Comparison of ENCODE assay signal across 41 mouse cellular contexts in the genomic region with DNA sequence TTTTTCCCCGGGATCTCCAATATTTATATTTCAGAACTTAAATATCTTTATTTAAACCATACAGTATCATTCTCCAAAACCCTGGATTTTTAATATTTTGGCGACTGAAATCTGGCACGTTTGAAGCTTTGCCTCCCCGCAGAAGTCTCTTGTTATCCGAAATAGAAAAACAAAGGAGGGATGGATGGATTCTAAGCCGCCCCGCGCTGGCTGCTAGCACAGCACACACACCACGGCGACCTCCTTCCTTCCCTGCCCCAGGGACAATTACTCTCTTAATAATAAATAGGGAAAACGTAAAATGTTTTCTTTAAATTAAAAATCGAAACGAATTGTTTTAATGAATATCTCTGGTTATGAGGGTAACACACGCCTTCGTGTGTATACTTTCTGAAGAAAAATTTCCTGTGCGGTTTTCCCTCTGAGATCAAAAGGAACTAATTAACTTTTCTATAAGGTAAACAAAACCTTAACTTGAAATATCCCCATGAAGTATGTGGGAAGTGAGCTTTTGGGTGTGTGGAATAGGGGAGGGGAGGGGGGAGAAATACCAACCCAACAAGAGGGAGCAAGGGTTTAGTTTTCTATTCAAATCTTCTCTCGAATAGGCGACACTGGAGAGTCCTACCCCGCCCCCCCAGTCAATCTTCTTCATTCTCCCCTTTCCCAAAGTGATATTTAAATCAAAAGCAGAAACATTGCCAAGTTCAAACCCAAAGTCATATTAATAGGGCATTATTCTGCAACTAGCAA. TPM values are rescaled to one million over a fixed set of nuclear protein-coding genes. Genes with fewer than 3 reads are reported as not detected.
A peak's percentile ranks its signal among the peaks of the same experiment; 100 is the strongest.
DNase-seq lines count a peak whose midpoint lies in the region; ATAC-seq lines count a peak whose summit lies in the region.
"Had no signal": no experiment of that assay in that cellular context is flagged by ENCODE, and none has a peak within 500 bp of the region (broad histone marks: within the 10 kb centered on the region; RNA-seq: fewer than 3 reads in every experiment).

No protein-coding gene starts in this region.

- H3K27ac ChIP-seq in midbrain, embryonic 11.5 days (ENCODE audit: low read depth, low read length): no peak overlapping the region
- no peak overlapping the region for H3K27ac ChIP-seq in midbrain, embryonic 15.5 days
- peak overlapping the region; percentile 74 for H3K27ac ChIP-seq in embryonic facial prominence, embryonic 14.5 days (replicated peaks; ENCODE audit: low read depth, low read length)
- H3K27ac ChIP-seq: forebrain, embryonic 15.5 days; intestine, embryonic 15.5 days; kidney, postnatal 0 days; liver, embryonic 14.5 days; midbrain, embryonic 12.5 days; stomach, postnatal 0 days had no signal

- DNase-seq in embryo, embryonic 11 days: peak; percentile 45
- DNase-seq in embryo, embryonic 9.5 days (ENCODE audit: extremely low spot score): no peak
- peak; percentile 92 for DNase-seq in midbrain, embryonic 11.5 days (ENCODE audit: low spot score, missing footprints)
- no peak for DNase-seq in embryonic facial prominence, embryonic 14.5 days (ENCODE audit: low spot score)
- no peak for DNase-seq in urinary bladder, adult 2 months (ENCODE audit: low spot score)
- no peak for DNase-seq in frontal cortex, adult 2 months (ENCODE audit: extremely low spot score in 1 of 2, low spot score in 1 of 2)
- DNase-seq in heart, postnatal 25 days (ENCODE audit: low spot score): no peak
- DNase-seq: cerebellum, adult 11 months; kidney, adult 2 months; liver; lung, adult 2 months; lung, postnatal 14 days; right cerebral cortex, adult 18-20 months; spleen, adult 18-20 months; thymus, adult 18-20 months; thymus, postnatal 25 days had no signal

- ATAC-seq in midbrain, embryonic 11.5 days (ENCODE audit: low FRiP score): no peak
- no peak for ATAC-seq in midbrain, embryonic 15.5 days (replicated peaks)
- no peak for ATAC-seq in embryonic facial prominence, embryonic 14.5 days (ENCODE audit: low read depth)
- ATAC-seq: forebrain, embryonic 15.5 days; intestine, embryonic 15.5 days; Patski had no signal

- H3K9me3 ChIP-seq in midbrain, embryonic 11.5 days (ENCODE audit: control insufficient read depth, low read length): no peaks in the 10 kb centered on the region
- no peaks in the 10 kb centered on the region for H3K9me3 ChIP-seq in midbrain, embryonic 15.5 days
- H3K9me3 ChIP-seq in embryonic facial prominence, embryonic 14.5 days (ENCODE audit: control insufficient read depth, low read length): no peaks in the 10 kb centered on the region
- H3K9me3 ChIP-seq: forebrain, embryonic 15.5 days; G1E; intestine, embryonic 15.5 days; midbrain, embryonic 12.5 days had no signal

- intact Hi-C loops in heart, postnatal 25 days (cut with DNase I): no loop called here

- 0 out of 2 replicates have a peak, but pooled peaks cover 4% of the 10 kb centered on the region for H3K27me3 ChIP-seq in midbrain, embryonic 11.5 days (ENCODE audit: control insufficient read depth, insufficient read depth, low read length)
- peaks cover 9% of the 10 kb centered on the region; the same call in 1 of the 2 replicates for H3K27me3 ChIP-seq in midbrain, embryonic 15.5 days (replicated peaks)
- no peaks in the 10 kb centered on the region for H3K27me3 ChIP-seq in embryonic facial prominence, embryonic 14.5 days (replicated peaks; ENCODE audit: control insufficient read depth, insufficient read depth, low read length)

- no peak overlapping the region for H3K4me3 ChIP-seq in midbrain, embryonic 11.5 days (ENCODE audit: low read depth, low read length)
- H3K4me3 ChIP-seq in midbrain, embryonic 15.5 days: no peak overlapping the region
- H3K4me3 ChIP-seq in embryonic facial prominence, embryonic 14.5 days (ENCODE audit: low read depth, low read length): no peak overlapping the region
- H3K4me3 ChIP-seq: forebrain, embryonic 15.5 days; intestine, embryonic 15.5 days; midbrain, embryonic 12.5 days had no signal

- H3K36me3 ChIP-seq in midbrain, embryonic 11.5 days (ENCODE audit: control insufficient read depth, insufficient read depth, low read length): no peaks in the 10 kb centered on the region
- H3K36me3 ChIP-seq in midbrain, embryonic 15.5 days (replicated peaks): no peaks in the 10 kb centered on the region
- H3K36me3 ChIP-seq in embryonic facial prominence, embryonic 14.5 days (ENCODE audit: control insufficient read depth, insufficient read depth, low read length): no peaks in the 10 kb centered on the region
- H3K36me3 ChIP-seq: forebrain, embryonic 15.5 days; G1E; intestine, embryonic 15.5 days; midbrain, embryonic 12.5 days had no signal

- H3K4me2 ChIP-seq in midbrain, embryonic 11.5 days: no peak overlapping the region
- H3K4me2 ChIP-seq in midbrain, embryonic 15.5 days: no peak overlapping the region
- peak overlapping the region; percentile 46 for H3K4me2 ChIP-seq in embryonic facial prominence, embryonic 14.5 days (ENCODE audit: low read depth, low read length)
- H3K4me2 ChIP-seq: forebrain, embryonic 15.5 days; intestine, embryonic 15.5 days; midbrain, embryonic 12.5 days had no signal

- peaks cover 9% of the 10 kb centered on the region for H3K4me1 ChIP-seq in midbrain, embryonic 11.5 days (ENCODE audit: control insufficient read depth, insufficient read depth, low read length)
- 0 out of 2 replicates have a peak, but pooled peaks cover 4% of the 10 kb centered on the region for H3K4me1 ChIP-seq in midbrain, embryonic 15.5 days
- peaks cover 18% of the 10 kb centered on the region; the same call in 1 of the 2 replicates for H3K4me1 ChIP-seq in embryonic facial prominence, embryonic 14.5 days (ENCODE audit: control insufficient read depth, insufficient read depth, low read length)
- H3K4me1 ChIP-seq: forebrain, embryonic 15.5 days; intestine, embryonic 15.5 days had no signal

- WGBS in midbrain, embryonic 11.5 days: 26% methylated on average over 19 of the region's 19 CpGs
- 30% methylated on average over 19 of the region's 19 CpGs for WGBS in midbrain, embryonic 15.5 days
- WGBS in embryonic facial prominence, embryonic 14.5 days: 19% methylated on average over 19 of the region's 19 CpGs

- H3K9ac ChIP-seq in midbrain, embryonic 11.5 days (ENCODE audit: low read length): no peak overlapping the region
- no peak overlapping the region for H3K9ac ChIP-seq in midbrain, embryonic 15.5 days
- peak overlapping the region; percentile 11; the same call in 1 of the 2 replicates for H3K9ac ChIP-seq in embryonic facial prominence, embryonic 14.5 days (ENCODE audit: low read depth, low read length)
- H3K9ac ChIP-seq: forebrain, embryonic 15.5 days; intestine, embryonic 15.5 days; liver, embryonic 14.5 days; midbrain, embryonic 12.5 days had no signal

RNA-seq across cellular contexts. Expression of gene Alx4, which starts 23.6 kb away (rescaled TPM):
- 3.9 and 4.4 TPM in 2 replicates for polyA plus RNA-seq in midbrain, embryonic 11.5 days (2014; fragmentation: Nextera tagmentation; extraction: Ambion mirVana)
- polyA plus RNA-seq in midbrain, embryonic 15.5 days (2015; fragmentation: Nextera tagmentation; extraction: Ambion mirVana): 0.84 and 1.0 TPM in 2 replicates
- 8.4 and 9.0 TPM in 2 replicates for polyA plus RNA-seq in embryonic facial prominence, embryonic 14.5 days (2014; fragmentation: Nextera tagmentation; extraction: Ambion mirVana)
- 0.19 and 0.34 TPM in 2 replicates for polyA plus RNA-seq in urinary bladder, adult 2 months (2012; rRNA removed)
- 3.3 and 3.4 TPM in 2 replicates for polyA plus RNA-seq in frontal cortex, adult 2 months (2012; rRNA removed)
- total RNA-seq in heart, postnatal 25 days (2021): under 1 TPM; 0.20 to 0.23 TPM
- total RNA-seq: CH12.LX; common myeloid progenitor, adult 5-6 weeks; megakaryocyte progenitor cell, adult 5-6 weeks had no signal
- polyA plus RNA-seq: C2C12, G1E, Patski had no signal

RNA-seq across cellular contexts. Expression of gene Gm10803, which starts 58.3 kb away (rescaled TPM):
- polyA plus RNA-seq in midbrain, embryonic 11.5 days (2014; fragmentation: Nextera tagmentation; extraction: Ambion mirVana): not detected in 2 replicates
- polyA plus RNA-seq in midbrain, embryonic 15.5 days (2015; fragmentation: Nextera tagmentation; extraction: Ambion mirVana): not detected in 2 replicates
- polyA plus RNA-seq in embryonic facial prominence, embryonic 14.5 days (2014; fragmentation: Nextera tagmentation; extraction: Ambion mirVana): not detected in 2 replicates
- polyA plus RNA-seq in urinary bladder, adult 2 months (2012; rRNA removed): not detected in 2 replicates
- polyA plus RNA-seq in frontal cortex, adult 2 months (2012; rRNA removed): not detected in 2 replicates
- total RNA-seq in heart, postnatal 25 days (2021): not detected
- total RNA-seq: adrenal gland, postnatal 10 days; CH12.LX; common myeloid progenitor, adult 5-6 weeks; G1E; gastrocnemius, postnatal 10 days; heart, postnatal 14 days; layer of hippocampus, adult 8-10 months; layer of hippocampus, postnatal 25 days; left cerebral cortex, adult 8-10 months; left cerebral cortex, postnatal 36 days; megakaryocyte progenitor cell, adult 5-6 weeks had no signal
- polyA plus RNA-seq: C2C12; forebrain, embryonic 15.5 days; G1E; gonadal fat pad, adult 2 months; heart, embryonic 14.5 days; hindbrain, embryonic 11.5 days; hindbrain, embryonic 16.5 days; intestine, embryonic 15.5 days; kidney, adult 2 months; kidney, postnatal 0 days; liver, embryonic 14.5 days; lung, adult 2 months; midbrain, embryonic 12.5 days; neural tube, embryonic 11.5 days; Patski; stomach, postnatal 0 days had no signal

Comparison
In these comparisons a context has a peak if more than half of its experiments do, and no peak if none do; other contexts are left out.
1. DNase-seq: peak in embryo, embryonic 11 days (single experiment) and midbrain, embryonic 11.5 days (single experiment); none in embryo, embryonic 9.5 days (single experiment), embryonic facial prominence, embryonic 14.5 days (single experiment), urinary bladder, adult 2 months (single experiment), frontal cortex, adult 2 months (0 of 2) and heart, postnatal 25 days (single experiment).